Mouse (Mus musculus) CH12.LX (cell line): ENCODE results near the gene S100a10. TPM values are rescaled to one million over a fixed set of nuclear protein-coding genes. Genes with fewer than 3 reads are reported as not detected.

Experiments used
- DNase-seq: peaks from one replicate; pipeline ENCODE4 v3.0.0-alpha.2; 2013; ENCODE audit errors: extremely low read depth
- H3K27ac ChIP-seq: 2 replicates; pipeline ENCODE4 v1.5.1; 2012; ENCODE audit warnings: low read depth, mild to moderate bottlenecking, control low read depth, moderate library complexity; ENCODE audit not compliant: insufficient read depth
- H3K27me3 ChIP-seq: replicated peaks from 2 replicates; pipeline ENCODE3; 2012; ENCODE audit warnings: inconsistent platforms
- H3K36me3 ChIP-seq, 2 experiments: replicated peaks in 1 of 2; 2 replicates each; pipeline versions ENCODE3 to v1.6.1; 2012; ENCODE audit warnings: inconsistent platforms in 1 of 2, low read length in 1 of 2, mild to moderate bottlenecking in 1 of 2, mixed read lengths in 1 of 2, moderate library complexity in 1 of 2; ENCODE audit not compliant: control insufficient read depth in 1 of 2, insufficient read depth in 1 of 2
- H3K4me1 ChIP-seq, 2 experiments: 2 replicates each; pipeline ENCODE4 v1.6.1; 2012; ENCODE audit warnings: inconsistent platforms in 1 of 2, moderate library complexity in 1 of 2; ENCODE audit not compliant: insufficient read depth in 2 of 2, control insufficient read depth in 1 of 2
- H3K4me2 ChIP-seq: 2 replicates; pipeline ENCODE4 v1.6.1; 2012; ENCODE audit warnings: low read depth, mild to moderate bottlenecking, control low read depth; ENCODE audit not compliant: poor library complexity, insufficient read depth, severe bottlenecking
- H3K4me3 ChIP-seq, 3 experiments: fragments of 150-350 bp in 1 of 3; sonication (generic) in 1 of 3; replicated peaks in 1 of 3; 2 replicates each; pipeline versions ENCODE3 to v1.5.1; 2011 to 2012; ENCODE audit warnings: low read depth in 2 of 3, low read length in 2 of 3, mild to moderate bottlenecking in 2 of 3, moderate library complexity in 2 of 3, control low read depth in 1 of 3, improper control_type of control experiment in 1 of 3, inconsistent platforms in 1 of 3, mixed read lengths in 1 of 3; ENCODE audit not compliant: poor library complexity in 1 of 3
- H3K79me2 ChIP-seq: replicated peaks from 2 replicates; pipeline ENCODE4 v1.6.1; 2012; ENCODE audit warnings: mild to moderate bottlenecking, moderate library complexity; ENCODE audit not compliant: control insufficient read depth, poor library complexity, insufficient read depth, severe bottlenecking; ENCODE audit errors: extremely low read depth
- H3K9ac ChIP-seq: 2 replicates; pipeline ENCODE4 v1.6.1; 2012; ENCODE audit warnings: low read depth, mild to moderate bottlenecking, control low read depth, moderate library complexity; ENCODE audit not compliant: insufficient read depth
- H3K9me3 ChIP-seq: replicated peaks from 2 replicates; pipeline ENCODE3; 2012; ENCODE audit warnings: low read length, inconsistent platforms, mixed read lengths
- BHLHE40 ChIP-seq: IDR thresholded peaks from 2 replicates; pipeline ENCODE4 v1.6.1; 2011; ENCODE audit warnings: mild to moderate bottlenecking, low read depth, low read length, improper control_type of control experiment
- CHD1 ChIP-seq: IDR thresholded peaks from 2 replicates; pipeline ENCODE4 v1.6.1; 2012; ENCODE audit warnings: low read depth, low read length, improper control_type of control experiment, inconsistent platforms
- CHD2 ChIP-seq: IDR thresholded peaks from 2 replicates; pipeline ENCODE4 v1.6.1; 2011; ENCODE audit warnings: low read length, improper control_type of control experiment
- CTCF ChIP-seq, 2 experiments: IDR thresholded peaks in 1 of 2; conservative IDR thresholded peaks in 1 of 2; 2 replicates each; pipeline ENCODE4 v1.5.1; 2011 to 2012; ENCODE audit warnings: low read depth in 2 of 2, low read length in 2 of 2, improper control_type of control experiment in 1 of 2, inconsistent platforms in 1 of 2, mild to moderate bottlenecking in 1 of 2, moderate library complexity in 1 of 2
- ELF1 ChIP-seq: IDR thresholded peaks from 2 replicates; pipeline ENCODE4 v1.6.1; 2014; ENCODE audit warnings: low read depth, mild to moderate bottlenecking, inconsistent platforms, low read length, improper control_type of control experiment
- EP300 ChIP-seq: IDR thresholded peaks from 2 replicates; pipeline ENCODE4 v1.6.1; 2011; ENCODE audit warnings: low read length, improper control_type of control experiment
- ETS1 ChIP-seq: conservative IDR thresholded peaks from 2 replicates; pipeline ENCODE4 v1.6.1; 2012; ENCODE audit warnings: low read depth, mild to moderate bottlenecking, inconsistent platforms, low read length, improper control_type of control experiment, moderate library complexity
- GABPA ChIP-seq: IDR thresholded peaks from 2 replicates; pipeline ENCODE4 v1.6.1; 2012; ENCODE audit warnings: low read depth, low read length, improper control_type of control experiment, inconsistent platforms; ENCODE audit not compliant: insufficient replicate concordance
- IRF4 ChIP-seq: IDR thresholded peaks from 2 replicates; pipeline ENCODE4 v1.6.1; 2014; ENCODE audit warnings: low read depth, mild to moderate bottlenecking, inconsistent platforms, low read length, improper control_type of control experiment
- KAT2A ChIP-seq: IDR thresholded peaks from 2 replicates; pipeline ENCODE4 v1.6.1; 2012; ENCODE audit warnings: low read length, improper control_type of control experiment, inconsistent platforms; ENCODE audit not compliant: insufficient replicate concordance
- MAFK ChIP-seq: IDR thresholded peaks from 2 replicates; pipeline ENCODE4 v1.6.1; 2011; ENCODE audit warnings: low read length, improper control_type of control experiment; ENCODE audit not compliant: insufficient replicate concordance
- MAZ ChIP-seq: IDR thresholded peaks from 2 replicates; pipeline ENCODE4 v1.6.1; 2012; ENCODE audit warnings: low read depth, mild to moderate bottlenecking, inconsistent platforms, low read length, improper control_type of control experiment, moderate library complexity
- MEF2A ChIP-seq: IDR thresholded peaks from 2 replicates; pipeline ENCODE4 v1.6.1; 2014; ENCODE audit warnings: low read depth, mild to moderate bottlenecking, inconsistent platforms, low read length, improper control_type of control experiment, borderline replicate concordance
- NELFE ChIP-seq: IDR thresholded peaks from 2 replicates; pipeline ENCODE4 v1.6.1; 2011; ENCODE audit warnings: low read depth, low read length, improper control_type of control experiment
- POLR2A ChIP-seq: IDR thresholded peaks from 2 replicates; pipeline ENCODE4 v1.6.1; 2011; ENCODE audit warnings: low read depth, mild to moderate bottlenecking, improper control_type of control experiment, low read length
- POLR2AphosphoS2 ChIP-seq: IDR thresholded peaks from 2 replicates; pipeline ENCODE4 v1.6.1; 2011; ENCODE audit warnings: low read depth, low read length, improper control_type of control experiment
- RCOR1 ChIP-seq: conservative IDR thresholded peaks from 2 replicates; pipeline ENCODE4 v1.6.1; 2012; ENCODE audit warnings: low read depth, mild to moderate bottlenecking, inconsistent platforms, low read length, improper control_type of control experiment
- SIN3A ChIP-seq: IDR thresholded peaks from 2 replicates; pipeline ENCODE4 v1.6.1; 2012; ENCODE audit warnings: low read length, improper control_type of control experiment, inconsistent platforms
- TBP ChIP-seq: conservative IDR thresholded peaks from 2 replicates; pipeline ENCODE4 v1.6.1; 2011; ENCODE audit warnings: low read depth, low read length, improper control_type of control experiment
- TCF12 ChIP-seq: IDR thresholded peaks from 2 replicates; pipeline ENCODE4 v1.6.1; 2014; ENCODE audit warnings: low read depth, mild to moderate bottlenecking, inconsistent platforms, low read length, improper control_type of control experiment
- UBTF ChIP-seq: IDR thresholded peaks from 2 replicates; pipeline ENCODE4 v1.6.1; 2012; ENCODE audit warnings: low read depth, mild to moderate bottlenecking, inconsistent platforms, low read length, improper control_type of control experiment, moderate library complexity
- ZKSCAN1 ChIP-seq: IDR thresholded peaks from 2 replicates; pipeline ENCODE4 v1.6.1; 2012; ENCODE audit warnings: low read depth, inconsistent platforms, low read length, improper control_type of control experiment, borderline replicate concordance
- ZNF384 ChIP-seq: IDR thresholded peaks from 2 replicates; pipeline ENCODE4 v1.6.1; 2012; ENCODE audit warnings: low read depth, low read length, improper control_type of control experiment, inconsistent platforms
- dilution Hi-C: fragments of 300-500 bp; cut with MboI; formaldehyde crosslinking; loops from 2 replicates; pipeline ENCODE4 v1.14.3; 2020; ENCODE audit warnings: low sequenced_read_pairs; ENCODE audit not compliant: extremely low pct_unique_long_range_greater_than_20kb, extremely low pct_ligation_motif_present
- in situ Hi-C: fragments of 300-500 bp; cut with MboI; formaldehyde crosslinking; loops from 3 replicates; pipeline ENCODE4 v1.14.3; 2019; ENCODE audit warnings: low sequenced_read_pairs, low pct_ligation_motif_present, low pct_unique_long_range_greater_than_20kb, mixed read lengths
- polyA plus RNA-seq: library from polyadenylated mRNA; unstranded; fragments of >175 nt; gene quantifications from 2 replicates; pipeline ENCODE4 v1.2.1, GENCODE M21; 2012; ENCODE audit warnings: low read depth; ENCODE audit not compliant: insufficient read length
- total RNA-seq, 2 experiments: library from RNA; depleted of rRNA; stranded (reverse); fragments of 300-350 nt in 1 of 2; fragments of >200 nt in 1 of 2; gene quantifications; 2 replicates each; pipeline ENCODE4 v1.2.3; 2012 to 2014

S100a10 gene
- total and polyA plus RNA-seq, 3 experiments, result 213 to 429 (median 352) TPM

DNA sequence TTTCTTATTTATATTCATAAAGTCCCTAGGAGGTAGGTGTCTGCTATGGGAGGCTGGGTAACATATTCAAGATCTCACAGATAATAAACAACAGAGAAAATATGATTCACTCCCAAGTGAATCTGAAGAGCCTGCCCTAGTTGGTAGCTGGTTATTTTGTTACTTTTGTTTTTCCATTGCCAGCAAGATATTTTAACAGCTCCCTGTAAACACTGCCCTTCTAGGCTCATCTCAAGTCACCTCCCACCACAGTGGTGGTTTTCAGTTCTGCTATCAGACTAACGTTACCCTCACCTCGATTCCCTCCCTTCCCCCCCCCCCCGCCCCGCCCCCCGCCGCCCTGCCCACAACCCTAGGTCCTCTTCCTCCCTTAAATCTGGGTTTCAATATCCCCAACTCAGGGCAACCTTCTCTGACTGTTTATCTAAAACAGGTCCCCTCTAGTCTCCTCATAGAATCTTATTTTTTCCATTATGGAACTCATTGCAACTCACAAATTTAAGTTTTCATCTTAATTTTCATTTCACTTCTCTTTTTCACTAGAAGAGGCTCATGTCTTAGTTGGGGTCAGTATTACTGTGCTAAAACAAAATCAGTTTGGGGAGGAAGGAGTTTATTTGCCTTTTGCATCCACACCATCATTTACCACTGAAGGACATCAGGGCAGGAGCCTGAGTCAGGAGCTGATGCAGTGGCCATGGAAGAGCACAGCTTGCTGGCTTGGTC is 6.2 kb upstream of the S100a10 start:
- H3K36me3 ChIP-seq, result no peaks in the 10 kb centered on the region
- TF ChIP-seq SIN3A (0 out of 2 replicates have a peak, but pooled peaks have one; percentile 46), MAFK (no peak), IRF4 (peak; percentile 77), CHD2 (peak; percentile 26; the same call in 1 of the 2 replicates), CHD1 (no peak), TBP (peak; percentile 39; the same call in 1 of the 2 replicates), MAZ (peak; percentile 45; the same call in 1 of the 2 replicates), KAT2A (no peak), RCOR1 (peak; percentile 39; the same call in 1 of the 2 replicates), GABPA (no peak), ETS1 (peak; percentile 58; the same call in 1 of the 2 replicates), MEF2A (peak; percentile 61; the same call in 1 of the 2 replicates), EP300 (peak; percentile 73; the same call in 1 of the 2 replicates), BHLHE40 (peak; percentile 24), CTCF (conservative IDR thresholded peaks at IDR 0.05 in 1 of 2, IDR thresholded peaks at IDR 0.05 in 1 of 2; ENCODE audit: low read depth in 2 of 2, low read length in 2 of 2) (no peak), UBTF (no peak)
- peaks cover 4% of the 10 kb centered on the region for H3K9me3 ChIP-seq
- no peaks in the 10 kb centered on the region for H3K79me2 ChIP-seq
- in situ Hi-C loops (loop anchor here (5.0 kb wide), 1 partner anchor 54 kb away; no protein-coding TSS in a partner anchor), dilution Hi-C loops (no loop called here)
- peaks cover 17 to 61% of the 10 kb centered on the region in 2 experiments for H3K4me1 ChIP-seq
- H3K9ac ChIP-seq, result peak overlapping the region; percentile 81; the same call in 1 of the 2 replicates
- H3K27ac ChIP-seq, result peak overlapping the region; percentile 99
- H3K4me2 ChIP-seq, result peak overlapping the region; percentile 86
- DNase-seq, result peak; percentile 82
- H3K4me3 ChIP-seq, result peak overlapping the region in 2 of 3 experiments; percentile 6 to 19
- no peaks in the 10 kb centered on the region for H3K27me3 ChIP-seq

DNA sequence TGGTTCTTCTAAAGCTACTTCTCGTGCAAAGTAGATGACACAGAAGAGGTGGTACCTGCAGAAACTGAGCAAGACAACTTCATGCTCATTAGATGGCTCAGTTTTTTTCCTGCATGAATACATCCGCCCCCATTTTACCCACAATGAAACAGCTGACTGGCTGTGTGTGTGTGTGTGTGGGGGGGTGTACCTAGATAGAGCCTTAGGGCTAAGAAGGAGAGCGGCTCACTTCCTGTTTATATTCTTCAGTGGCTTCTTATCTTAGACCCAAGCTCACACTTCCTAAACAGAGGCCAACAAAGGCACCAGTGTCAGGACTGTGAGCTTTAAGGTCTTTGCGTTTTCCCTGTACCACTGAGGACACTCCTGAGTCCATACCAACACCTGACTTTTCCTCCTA is 4.9 kb upstream of the S100a10 start:
- TF ChIP-seq NELFE (peak; percentile 28; the same call in 1 of the 2 replicates), ZKSCAN1 (no peak), TCF12 (peak; percentile 32; the same call in 1 of the 2 replicates), IRF4 (peak; percentile 80), POLR2A (peak; percentile 33; the same call in 1 of the 2 replicates), SIN3A (peak; percentile 78), ELF1 (peak; percentile 85), TBP (0 out of 2 replicates have a peak, but pooled peaks have one; percentile 16), EP300 (peak; percentile 68), MAFK (no peak), MEF2A (0 out of 2 replicates have a peak, but pooled peaks have one; percentile 18), POLR2AphosphoS2 (no peak), ZNF384 (peak; percentile 78), MAZ (peak; percentile 79; the same call in 1 of the 2 replicates), ETS1 (peak; percentile 92), BHLHE40 (peak; percentile 56), GABPA (no peak), UBTF (no peak)
- peak; percentile 89 for DNase-seq
- no peaks in the 10 kb centered on the region for H3K27me3 ChIP-seq
- dilution Hi-C loops, result no loop called here
- peak overlapping the region; percentile 99 for H3K27ac ChIP-seq
- in situ Hi-C loops, result loop anchor here (5.0 kb wide), 1 partner anchor 52 kb away; no protein-coding TSS in a partner anchor
- no peak overlapping the region for H3K4me3 ChIP-seq
- peak overlapping the region; percentile 70; the same call in 1 of the 2 replicates for H3K9ac ChIP-seq
- H3K9me3 ChIP-seq, result peaks cover 1% of the 10 kb centered on the region
- peak overlapping the region; percentile 82 for H3K4me2 ChIP-seq
- peaks cover 11 to 65% of the 10 kb centered on the region in 2 experiments for H3K4me1 ChIP-seq
- peaks cover under 1% of the 10 kb centered on the region for H3K79me2 ChIP-seq
- no peaks in the 10 kb centered on the region for H3K36me3 ChIP-seq
